Mouse (Mus musculus) liver (tissue): ENCODE results near the gene Olfr533.
"Not testable (repeated sequence)": the region's sequence is repeated elsewhere in the genome, so short reads cannot be mapped to it uniquely, and the experiment has no call there.

Experiments
- DNase-seq: peaks from one replicate; pipeline ENCODE4 v3.0.0-alpha.2; 2020; ENCODE audit warnings: mixed read lengths

Gene Olfr533

DNA sequence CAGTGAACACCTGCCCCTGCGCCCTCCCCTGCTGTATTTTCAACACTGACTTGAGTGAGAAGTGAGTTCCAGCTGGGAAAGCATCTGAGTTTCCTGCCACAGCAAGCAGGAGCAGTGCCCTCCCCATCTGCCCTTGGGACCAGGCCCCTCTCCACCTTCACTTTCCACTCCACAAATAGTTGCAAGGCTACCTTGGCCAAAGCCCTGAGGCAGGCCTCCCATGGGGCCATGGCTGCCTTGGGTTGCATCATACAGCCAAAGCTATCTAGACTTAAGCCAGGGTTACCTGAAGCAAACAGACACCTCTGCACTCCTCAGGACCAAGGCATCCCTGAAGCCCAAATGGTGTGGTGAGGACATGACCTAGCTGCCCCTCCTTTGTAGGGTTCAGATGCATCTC lies at the start of gene Olfr533:
TSS of gene Olfr533 (plus strand) at position 301 of the 400 bp plus-strand sequence.
- not testable (repeated sequence) for DNase-seq

- no peak for DNase-seq
Measured at GRCm38 (mm10) chr7:140421539-140421938, 41.6 kb upstream of the Olfr533 start, which contains the start of gene Olfr532. Olfr532 (minus strand) TSS chr7:140421639.

GRCm38 (mm10) chr7:140443141-140443540 lies 20.0 kb upstream of the Olfr533 start:
- DNase-seq: no peak

- DNase-seq: no peak
Measured at GRCm38 (mm10) chr7:140477886-140478285, 14.7 kb downstream of the Olfr533 start.

GRCm38 (mm10) chr7:140478733-140479132 lies 15.6 kb downstream of the Olfr533 start:
- DNase-seq: no peak

DNA sequence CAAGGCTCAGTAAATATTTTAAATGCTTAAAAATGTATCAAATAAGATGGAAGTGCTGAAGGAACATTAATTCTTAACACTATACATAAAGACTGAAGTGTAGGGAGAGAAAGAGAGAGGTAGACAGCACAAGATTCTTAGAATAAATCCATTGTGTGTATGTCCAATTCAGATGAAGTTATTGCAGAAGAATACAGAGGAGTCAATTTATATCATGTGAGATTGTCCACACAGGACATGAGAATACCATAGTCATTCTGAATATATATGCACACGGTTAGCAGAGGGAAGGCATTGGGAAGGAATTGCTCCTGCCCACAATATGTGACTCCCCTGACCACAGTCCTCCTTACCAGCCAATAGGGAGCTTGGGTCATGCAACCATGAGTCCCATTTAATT lies 20.7 kb downstream of the Olfr533 start, which contains the start of gene Olfr535:
TSS of gene Olfr535 (plus strand) at position 301 of the 400 bp plus-strand sequence.
- no peak for DNase-seq

GRCm38 (mm10) chr7:140488981-140489380 lies 25.8 kb downstream of the Olfr533 start:
- no peak for DNase-seq

- DNase-seq: no peak
Measured at GRCm38 (mm10) chr7:140494231-140494630, 31.1 kb downstream of the Olfr533 start.

DNA sequence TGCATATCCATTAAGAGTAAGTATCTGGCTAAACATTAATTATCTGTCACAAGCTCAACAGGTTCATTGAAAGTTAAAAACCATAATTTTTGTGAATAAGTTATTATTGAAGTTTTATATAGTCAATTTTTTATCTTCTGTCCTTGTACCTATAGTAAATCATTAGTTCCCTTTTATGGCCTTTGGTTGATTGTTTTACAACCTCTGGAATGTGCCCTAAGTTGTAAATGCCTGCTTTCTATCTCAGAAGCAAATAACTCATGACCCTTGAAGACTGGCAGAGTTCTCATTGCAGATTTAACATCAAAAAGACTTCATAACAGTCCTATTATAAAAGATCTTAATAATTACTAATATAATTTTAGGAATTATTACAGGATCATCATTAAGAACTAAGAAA lies 31.5 kb downstream of the Olfr533 start:
- DNase-seq: no peak

- DNase-seq: not testable (repeated sequence)
Measured at GRCm38 (mm10) chr7:140507346-140508021, 44.3 kb downstream of the Olfr533 start, which contains the start of gene Olfr536. Olfr536 (minus strand) TSS chr7:140507396.
